Mouse (Mus musculus) lung, adult 2 months (tissue): ENCODE results near the gene Cxadr. TPM values are rescaled to one million over a fixed set of nuclear protein-coding genes. Genes with fewer than 3 reads are reported as not detected.
A peak's percentile ranks its signal among the peaks of the same experiment; 100 is the strongest.

Experiments
- DNase-seq: peaks from one replicate; pipeline ENCODE4 v3.0.0; 2022
- H3K4me1 ChIP-seq: fragments of 200-500 bp; 2 replicates; pipeline ENCODE4 v1.6.1; 2011; ENCODE audit warnings: low read length; ENCODE audit not compliant: control insufficient read depth, insufficient read depth
- H3K4me3 ChIP-seq: fragments of 200-500 bp; replicated peaks from 2 replicates; pipeline ENCODE3; 2011; ENCODE audit warnings: low read depth, mild to moderate bottlenecking, control low read depth, low read length; ENCODE audit errors: extremely low read depth
- CTCF ChIP-seq: fragments of 200-500 bp; IDR thresholded peaks from 2 replicates; pipeline ENCODE4 v1.5.1; 2011; ENCODE audit warnings: mild to moderate bottlenecking, low read length, control low read depth; ENCODE audit not compliant: insufficient read depth
- POLR2A ChIP-seq: fragments of 200-500 bp; IDR thresholded peaks from 2 replicates; pipeline ENCODE4 v1.6.1; 2011; ENCODE audit warnings: low read depth, mild to moderate bottlenecking, control low read depth, low read length, borderline replicate concordance; ENCODE audit errors: extremely low read depth
- WGBS: fragments of 180-500 bp; shearing (Covaris S2); methylation state at CpG from one replicate; pipeline ENCODE4 v1.1.7; 2018; 5-methylcytosine and 5-hydroxymethylcytosine counted together
- polyA plus RNA-seq: library from polyadenylated mRNA; depleted of rRNA; stranded (reverse); fragments of >200 nt; gene quantifications from 2 replicates; pipeline ENCODE4 v1.2.3, GENCODE M21; 2012

Gene Cxadr
- polyA plus RNA-seq, 1 experiment, result 37.1 TPM

GRCm38 (mm10) chr16:78274825-78275455, 26.3 kb upstream of the Cxadr start:
- 66% methylated on average over 9 of the region's 9 CpGs for WGBS
- DNase-seq, result no peak
- TF ChIP-seq CTCF, result no peak
- TF ChIP-seq POLR2A, result no peak
- Histone ChIP-seq H3K4me1 (no peaks in the 10 kb centered on the region), H3K4me3 (no peak overlapping the region)

- no peak for DNase-seq
- TF ChIP-seq CTCF (no peak), POLR2A (no peak)
- no peak overlapping the region for H3K4me3 ChIP-seq
- H3K4me1 ChIP-seq, result no peaks in the 10 kb centered on the region
- 67% methylated on average over 4 of the region's 4 CpGs for WGBS
Measured at GRCm38 (mm10) chr16:78277567-78277966, 23.7 kb upstream of the Cxadr start.

GRCm38 (mm10) chr16:78280093-78280881, 21.0 kb upstream of the Cxadr start:
- WGBS, result 80% methylated on average over 5 of the region's 5 CpGs
- no peak for DNase-seq

GRCm38 (mm10) chr16:78283231-78283630, 18.1 kb upstream of the Cxadr start:
- H3K4me1 ChIP-seq, result no peaks in the 10 kb centered on the region
- 56% methylated on average over 5 of the region's 5 CpGs for WGBS
- DNase-seq, result no peak
- no peak for TF ChIP-seq POLR2A
- TF ChIP-seq CTCF, result no peak
- H3K4me3 ChIP-seq, result no peak overlapping the region

More at GRCm38 (mm10) chr16:78280093-78280881, 21.0 kb upstream of the Cxadr start:
- Histone ChIP-seq H3K4me1 (no peaks in the 10 kb centered on the region), H3K4me3 (no peak overlapping the region)
- TF ChIP-seq CTCF (no peak), POLR2A (no peak)

GRCm38 (mm10) chr16:78294051-78294450, 7.2 kb upstream of the Cxadr start:
- no peaks in the 10 kb centered on the region for H3K4me1 ChIP-seq
- H3K4me3 ChIP-seq, result no peak overlapping the region
- whole genome bisulfite sequencing, result 95% methylated on average over 1 of the region's 1 CpGs
- DNase-seq, result no peak
- no peak for TF ChIP-seq CTCF
- TF ChIP-seq POLR2A, result no peak

GRCm38 (mm10) chr16:78294606-78295275, 6.5 kb upstream of the Cxadr start:
- Histone ChIP-seq H3K4me3 (no peak overlapping the region), H3K4me1 (no peaks in the 10 kb centered on the region)
- peak; percentile 2 for DNase-seq
- 49% methylated on average over 5 of the region's 5 CpGs for WGBS
- no peak for TF ChIP-seq CTCF
- TF ChIP-seq POLR2A, result no peak

- TF ChIP-seq POLR2A (no peak), CTCF (no peak)
- H3K4me1 ChIP-seq, result no peaks in the 10 kb centered on the region
- WGBS, result 57% methylated on average over 4 of the region's 4 CpGs
- DNase-seq, result no peak
- no peak overlapping the region for H3K4me3 ChIP-seq
Measured at GRCm38 (mm10) chr16:78295601-78296000, 5.7 kb upstream of the Cxadr start.

GRCm38 (mm10) chr16:78296114-78296513, 5.2 kb upstream of the Cxadr start:
- 81% methylated on average over 9 of the region's 9 CpGs for WGBS
- TF ChIP-seq CTCF (no peak), POLR2A (no peak)
- Histone ChIP-seq H3K4me1 (no peaks in the 10 kb centered on the region; the same call in 1 of the 2 replicates), H3K4me3 (no peak overlapping the region)
- DNase-seq, result no peak

GRCm38 (mm10) chr16:78301831-78302677, 765 bp downstream of the Cxadr start:
- under 1% methylated on average over 65 of the region's 65 CpGs for WGBS
- TF ChIP-seq CTCF (no peak), POLR2A (no peak)
- DNase-seq, result peak; percentile 52
- peaks cover 2% of the 10 kb centered on the region; the same call in 1 of the 2 replicates for H3K4me1 ChIP-seq
- peak overlapping the region; percentile 92 for H3K4me3 ChIP-seq
